11 mouse cellular contexts compared by ENCODE assay signal in genomic region chr5:34907910-34908725, GRCm38 (mm10). TPM values are rescaled to one million over a fixed set of nuclear protein-coding genes. Genes with fewer than 3 reads are reported as not detected.
DNase-seq lines count a peak whose midpoint lies in the region; ATAC-seq and TF ChIP-seq lines count a peak whose summit lies in the region.
"Had no signal": no experiment of that assay in that cellular context is flagged by ENCODE, and none has a peak within 500 bp of the region (broad histone marks: within the 10 kb centered on the region; RNA-seq: fewer than 3 reads in every experiment).

Gene Msantd1, plus strand, starts transcription at chr5:34908012.

- TF ChIP-seq POLR2A in limb, embryonic 14.5 days (IDR thresholded peaks at IDR 0.05; ENCODE audit: borderline replicate concordance, extremely low read depth, insufficient read depth, insufficient read length) = no peak

- no peak for ATAC-seq in liver, embryonic 12.5 days
- ATAC-seq in liver, postnatal 0 days = no peak
- ATAC-seq in limb, embryonic 14.5 days (ENCODE audit: low FRiP score, low read depth) = peak; percentile 19; the same call in 1 of the 2 replicates

- peak within 1 kb of the TSS; percentile 93 for H3K27ac ChIP-seq in liver, embryonic 12.5 days
- H3K27ac ChIP-seq in liver, postnatal 0 days (ENCODE audit: low read depth) = no peak within 1 kb of the TSS; the same call in 1 of the 2 replicates
- H3K27ac ChIP-seq in limb, embryonic 14.5 days (replicated peaks; ENCODE audit: low read depth, low read length) = no peak within 1 kb of the TSS
- H3K27ac ChIP-seq: embryonic facial prominence, embryonic 12.5 days; neural tube, embryonic 12.5 days had no signal

- TF ChIP-seq EP300 in liver, postnatal 0 days (IDR thresholded peaks at IDR 0.05; ENCODE audit: low read depth) = no peak

- no peak within 1 kb of the TSS for H3K9ac ChIP-seq in liver, embryonic 12.5 days
- H3K9ac ChIP-seq in liver, postnatal 0 days (replicated peaks) = no peak within 1 kb of the TSS
- H3K9ac ChIP-seq in limb, embryonic 14.5 days (ENCODE audit: low read depth, low read length, severe bottlenecking) = no peak within 1 kb of the TSS
- H3K9ac ChIP-seq: embryonic facial prominence, embryonic 12.5 days; neural tube, embryonic 12.5 days had no signal

- peaks cover 38% of the 10 kb centered on the region for H3K4me1 ChIP-seq in liver, embryonic 12.5 days
- peaks cover 14% of the 10 kb centered on the region for H3K4me1 ChIP-seq in liver, postnatal 0 days (ENCODE audit: insufficient read depth)
- no peaks in the 10 kb centered on the region for H3K4me1 ChIP-seq in limb, embryonic 14.5 days (ENCODE audit: control insufficient read depth, insufficient read depth, low read length)
- H3K4me1 ChIP-seq: embryonic facial prominence, embryonic 12.5 days had no signal

- no peaks in the 10 kb centered on the region for H3K9me3 ChIP-seq in liver, embryonic 12.5 days (replicated peaks)
- H3K9me3 ChIP-seq in liver, postnatal 0 days (ENCODE audit: low read length) = no peaks in the 10 kb centered on the region
- H3K9me3 ChIP-seq in limb, embryonic 14.5 days (ENCODE audit: control insufficient read depth, low read length) = no peaks in the 10 kb centered on the region
- H3K9me3 ChIP-seq: embryonic facial prominence, embryonic 12.5 days; neural tube, embryonic 12.5 days had no signal

- WGBS in liver, embryonic 12.5 days (ENCODE audit: insufficient replicate concordance) = 86% methylated on average over 6 of the region's 6 CpGs
- 76% methylated on average over 6 of the region's 6 CpGs for WGBS in liver, postnatal 0 days (ENCODE audit: insufficient replicate concordance)
- 69% methylated on average over 6 of the region's 6 CpGs for WGBS in limb, embryonic 14.5 days

- H3K27me3 ChIP-seq in liver, embryonic 12.5 days (replicated peaks) = no peaks in the 10 kb centered on the region
- no peaks in the 10 kb centered on the region for H3K27me3 ChIP-seq in liver, postnatal 0 days (ENCODE audit: insufficient read depth, low read length)
- H3K27me3 ChIP-seq in limb, embryonic 14.5 days (ENCODE audit: control insufficient read depth, insufficient read depth, low read length) = no peaks in the 10 kb centered on the region
- H3K27me3 ChIP-seq: embryonic facial prominence, embryonic 12.5 days; neural tube, embryonic 12.5 days had no signal

- no peak for TF ChIP-seq CTCF in liver, postnatal 0 days (IDR thresholded peaks at IDR 0.05; ENCODE audit: low read depth)

- no peak within 1 kb of the TSS for H3K4me3 ChIP-seq in liver, embryonic 12.5 days
- H3K4me3 ChIP-seq in liver, postnatal 0 days (ENCODE audit: low read depth, low read length) = no peak within 1 kb of the TSS
- H3K4me3 ChIP-seq in limb, embryonic 14.5 days (replicated peaks; ENCODE audit: low read length) = no peak within 1 kb of the TSS
- H3K4me3 ChIP-seq: embryonic facial prominence, embryonic 12.5 days; neural tube, embryonic 12.5 days had no signal

- peak; percentile 7 for DNase-seq in gastrocnemius, postnatal 25 days
- DNase-seq in gastrocnemius, postnatal 10 days = no peak
- no peak for DNase-seq in liver, postnatal 0 days
- DNase-seq in limb, embryonic 14.5 days (ENCODE audit: low spot score) = no peak
- DNase-seq in thymus, adult 18-20 months = peak; percentile 51 to 54
- DNase-seq in right cerebral cortex, adult 18-20 months = no peak
- DNase-seq in urinary bladder, postnatal 25 days (ENCODE audit: low spot score) = no peak
- DNase-seq: spleen, adult 18-20 months had no signal

- H3K36me3 ChIP-seq in liver, embryonic 12.5 days = peaks cover 76% of the 10 kb centered on the region
- H3K36me3 ChIP-seq in liver, postnatal 0 days (replicated peaks; ENCODE audit: insufficient read depth, low read length) = peaks cover 43% of the 10 kb centered on the region
- peaks cover 73% of the 10 kb centered on the region for H3K36me3 ChIP-seq in limb, embryonic 14.5 days (ENCODE audit: control insufficient read depth, insufficient read depth, low read length)

- H3K4me2 ChIP-seq in liver, embryonic 12.5 days = no peak within 1 kb of the TSS
- H3K4me2 ChIP-seq in liver, postnatal 0 days (ENCODE audit: low read depth, low read length) = no peak within 1 kb of the TSS
- H3K4me2 ChIP-seq in limb, embryonic 14.5 days (replicated peaks; ENCODE audit: low read depth, low read length, severe bottlenecking) = no peak within 1 kb of the TSS
- H3K4me2 ChIP-seq: embryonic facial prominence, embryonic 12.5 days; neural tube, embryonic 12.5 days had no signal

RNA-seq across cellular contexts. Expression of gene Msantd1, which starts in this region (rescaled TPM):
- total RNA-seq in gastrocnemius, postnatal 25 days (2021) = under 1 TPM; 0.13 to 0.36 TPM
- total RNA-seq in gastrocnemius, postnatal 10 days (2021) = under 1 TPM; 0.14 to 0.97 TPM
- polyA plus RNA-seq in liver, embryonic 12.5 days (2016; fragmentation: Nextera tagmentation; extraction: Ambion mirVana) = 0.18 and 0.69 TPM in 2 replicates
- polyA plus RNA-seq in liver, postnatal 0 days (2015; fragmentation: Nextera tagmentation; extraction: Ambion mirVana) = 0.05 and 0.22 TPM in 2 replicates
- 4.5 and 5.8 TPM in 2 replicates for polyA plus RNA-seq in limb, embryonic 14.5 days (2012; rRNA removed)
- polyA plus RNA-seq in limb, embryonic 14.5 days (2014; fragmentation: Nextera tagmentation; extraction: Ambion mirVana) = 0.39 and 0.77 TPM in 2 replicates

Comparison
In these comparisons a context has a peak if more than half of its experiments do, and no peak if none do; other contexts are left out.
1. Peak in DNase-seq in gastrocnemius, postnatal 25 days; RNA of the gene not detected or under 1 TPM.
2. DNase-seq: peak in thymus, adult 18-20 months (2 of 2); none in gastrocnemius, postnatal 10 days (single experiment), liver, postnatal 0 days (single experiment), limb, embryonic 14.5 days (single experiment), right cerebral cortex, adult 18-20 months (single experiment) and urinary bladder, postnatal 25 days (single experiment).